Mouse (Mus musculus): ENCODE data around the gene Ubac2.
"Not testable (repeated sequence)": the region's sequence is repeated elsewhere in the genome, so short reads cannot be mapped to it uniquely, and the experiment has no call there.

Ubac2 gene

GRCm38 (mm10) chr14:122041413-122041825 lies 163.0 kb downstream of the Ubac2 start:
- DNase-seq (ENCODE audit: low read depth, low spot score) = no peak

- DNase-seq (ENCODE audit: low read depth, low spot score) = no peak
Observed at GRCm38 (mm10) chr14:122042142-122042694, 163.8 kb downstream of the Ubac2 start.

GRCm38 (mm10) chr14:122047784-122048183 lies 169.4 kb downstream of the Ubac2 start:
- no peak for DNase-seq (ENCODE audit: low read depth, low spot score)

GRCm38 (mm10) chr14:122048816-122049215 lies 170.4 kb downstream of the Ubac2 start:
- DNase-seq (ENCODE audit: low read depth, low spot score) = no peak

GRCm38 (mm10) chr14:122052896-122053635 lies 174.6 kb downstream of the Ubac2 start:
- DNase-seq (ENCODE audit: low read depth, low spot score) = peak; percentile 78

- peak; percentile 57 for DNase-seq (ENCODE audit: low read depth, low spot score)
Observed at GRCm38 (mm10) chr14:122056871-122057270, 178.5 kb downstream of the Ubac2 start.

GRCm38 (mm10) chr14:122057941-122058346 lies 179.5 kb downstream of the Ubac2 start:
- DNase-seq (ENCODE audit: low read depth, low spot score) = peak; percentile 72

GRCm38 (mm10) chr14:122060642-122061041 lies 182.2 kb downstream of the Ubac2 start:
- DNase-seq (ENCODE audit: low read depth, low spot score) = peak; percentile 92

- DNase-seq (ENCODE audit: low read depth, low spot score) = no peak
Observed at GRCm38 (mm10) chr14:122061376-122061775, 183.0 kb downstream of the Ubac2 start.

- DNase-seq (ENCODE audit: low read depth, low spot score) = peak; percentile 67
Observed at GRCm38 (mm10) chr14:122062411-122063090, 184.1 kb downstream of the Ubac2 start.

- peak; percentile 72 for DNase-seq (ENCODE audit: low read depth, low spot score)
Observed at GRCm38 (mm10) chr14:122063599-122063998, 185.2 kb downstream of the Ubac2 start.

- DNase-seq (ENCODE audit: low read depth, low spot score) = peak; percentile 87
Observed at GRCm38 (mm10) chr14:122064519-122064918, 186.1 kb downstream of the Ubac2 start.

- peak; percentile 80 for DNase-seq (ENCODE audit: low read depth, low spot score)
Observed at GRCm38 (mm10) chr14:122066243-122066642, 187.8 kb downstream of the Ubac2 start.

- DNase-seq (ENCODE audit: low read depth, low spot score) = not testable (repeated sequence)
Observed at GRCm38 (mm10) chr14:122068036-122068435, 189.6 kb downstream of the Ubac2 start.

- DNase-seq (ENCODE audit: low read depth, low spot score) = no peak
Observed at GRCm38 (mm10) chr14:122068801-122069695, 190.6 kb downstream of the Ubac2 start.

GRCm38 (mm10) chr14:122069948-122070347 lies 191.5 kb downstream of the Ubac2 start:
- no peak for DNase-seq (ENCODE audit: low read depth, low spot score)
